ENCODE assay signal across 11 mouse cellular contexts in the genomic region with DNA sequence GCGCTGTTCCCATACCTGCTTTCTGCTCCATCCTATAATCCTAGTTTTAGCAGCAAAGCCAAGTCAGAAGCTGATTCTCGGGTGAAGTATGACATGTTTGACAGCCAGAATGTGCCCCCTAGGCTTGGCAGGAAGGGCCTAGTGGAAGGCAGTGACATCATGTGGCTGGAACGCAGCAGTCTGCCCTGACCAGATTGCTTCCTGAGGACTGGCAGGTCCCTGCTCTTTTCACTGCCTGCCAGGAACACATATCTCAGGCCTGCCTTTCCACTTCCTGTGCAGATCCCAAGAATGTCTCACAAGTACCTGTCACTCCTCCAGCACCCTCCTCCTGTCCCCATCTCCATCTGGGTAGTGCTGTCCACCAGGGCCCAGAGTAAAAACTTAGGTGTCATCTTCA. TPM values are rescaled to one million over a fixed set of nuclear protein-coding genes. Genes with fewer than 3 reads are reported as not detected.
A peak's percentile ranks its signal among the peaks of the same experiment; 100 is the strongest.
DNase-seq lines count a peak whose midpoint lies in the region; ATAC-seq and TF ChIP-seq lines count a peak whose summit lies in the region.
"Had no signal": no experiment of that assay in that cellular context is flagged by ENCODE, and none has a peak within 500 bp of the region (broad histone marks: within the 10 kb centered on the region; RNA-seq: fewer than 3 reads in every experiment).

No protein-coding gene starts in this region.

- 70% methylated on average over 3 of the region's 3 CpGs for WGBS in midbrain, postnatal 0 days
- 83% methylated on average over 3 of the region's 3 CpGs for WGBS in midbrain, embryonic 16.5 days
- whole genome bisulfite sequencing in stomach, postnatal 0 days, result 58% methylated on average over 3 of the region's 3 CpGs

- H3K4me2 ChIP-seq in midbrain, postnatal 0 days (ENCODE audit: low read depth, low read length, poor library complexity, severe bottlenecking), result no peak overlapping the region
- H3K4me2 ChIP-seq in midbrain, embryonic 16.5 days (ENCODE audit: low read length), result no peak overlapping the region
- H3K4me2 ChIP-seq in stomach, postnatal 0 days (replicated peaks; ENCODE audit: low read depth), result no peak overlapping the region
- H3K4me2 ChIP-seq: intestine, embryonic 15.5 days had no signal

- H3K36me3 ChIP-seq in midbrain, postnatal 0 days (ENCODE audit: insufficient read depth, low read length), result peaks cover 63% of the 10 kb centered on the region
- H3K36me3 ChIP-seq in midbrain, embryonic 16.5 days (ENCODE audit: control insufficient read depth, insufficient read depth, low read length), result peaks cover 33% of the 10 kb centered on the region
- peaks cover 15% of the 10 kb centered on the region; the same call in 1 of the 2 replicates for H3K36me3 ChIP-seq in stomach, postnatal 0 days (ENCODE audit: control insufficient read depth, insufficient read depth, low read length)

- ATAC-seq in midbrain, postnatal 0 days (ENCODE audit: low FRiP score), result no peak
- no peak for ATAC-seq in midbrain, embryonic 16.5 days
- ATAC-seq in stomach, postnatal 0 days (ENCODE audit: low FRiP score, low TSS enrichment), result no peak
- ATAC-seq: intestine, embryonic 15.5 days had no signal

- DNase-seq in midbrain, postnatal 0 days (ENCODE audit: low spot score), result peak; percentile 50
- DNase-seq in gastrocnemius, adult 8-10 months (ENCODE audit: low spot score in 2 of 2), result peak; percentile 25 to 51
- peak; percentile 77 for DNase-seq in heart, postnatal 4 days
- DNase-seq in stomach, postnatal 0 days (ENCODE audit: low spot score), result no peak
- no peak for DNase-seq in right cerebral cortex, postnatal 25 days
- no peak for DNase-seq in spleen, postnatal 14 days (ENCODE audit: low spot score in 2 of 2)
- no peak for DNase-seq in left cerebral cortex, postnatal 36 days (ENCODE audit: low spot score in 2 of 2)

- no peaks in the 10 kb centered on the region for H3K27me3 ChIP-seq in midbrain, postnatal 0 days (ENCODE audit: insufficient read depth, low read length)
- H3K27me3 ChIP-seq in midbrain, embryonic 16.5 days (ENCODE audit: control insufficient read depth, insufficient read depth, low read depth, low read length), result no peaks in the 10 kb centered on the region
- no peaks in the 10 kb centered on the region for H3K27me3 ChIP-seq in stomach, postnatal 0 days (ENCODE audit: control insufficient read depth, insufficient read depth, low read length)
- H3K27me3 ChIP-seq: intestine, embryonic 15.5 days; megakaryocyte, embryonic 14.5 days had no signal

- H3K4me3 ChIP-seq in midbrain, postnatal 0 days (ENCODE audit: low read depth, low read length), result no peak overlapping the region
- no peak overlapping the region for H3K4me3 ChIP-seq in midbrain, embryonic 16.5 days (ENCODE audit: low read depth, low read length)
- H3K4me3 ChIP-seq in stomach, postnatal 0 days (ENCODE audit: low read depth, low read length), result no peak overlapping the region
- H3K4me3 ChIP-seq: intestine, embryonic 15.5 days; megakaryocyte, embryonic 14.5 days had no signal

- H3K4me1 ChIP-seq in midbrain, postnatal 0 days (ENCODE audit: insufficient read depth, low read length), result no peaks in the 10 kb centered on the region
- H3K4me1 ChIP-seq in midbrain, embryonic 16.5 days (ENCODE audit: control insufficient read depth, insufficient read depth, low read length), result no peaks in the 10 kb centered on the region
- H3K4me1 ChIP-seq in stomach, postnatal 0 days (replicated peaks; ENCODE audit: control insufficient read depth, insufficient read depth), result no peaks in the 10 kb centered on the region
- H3K4me1 ChIP-seq: intestine, embryonic 15.5 days had no signal

- no peak overlapping the region for H3K9ac ChIP-seq in midbrain, postnatal 0 days (replicated peaks; ENCODE audit: low read length, poor library complexity, severe bottlenecking)
- H3K9ac ChIP-seq in midbrain, embryonic 16.5 days (ENCODE audit: low read depth, low read length), result no peak overlapping the region
- no peak overlapping the region for H3K9ac ChIP-seq in stomach, postnatal 0 days (ENCODE audit: low read length)
- H3K9ac ChIP-seq: intestine, embryonic 15.5 days had no signal

- no peak overlapping the region for H3K27ac ChIP-seq in midbrain, postnatal 0 days (ENCODE audit: low read depth, low read length)
- no peak overlapping the region for H3K27ac ChIP-seq in midbrain, embryonic 16.5 days (ENCODE audit: low read length)
- H3K27ac ChIP-seq in stomach, postnatal 0 days (replicated peaks), result no peak overlapping the region
- H3K27ac ChIP-seq: intestine, embryonic 15.5 days had no signal

- no peak for TF ChIP-seq EP300 in stomach, postnatal 0 days (optimal IDR thresholded peaks at IDR 0.05)

- intact Hi-C loops in left cerebral cortex, postnatal 36 days (cut with DNase I), result no loop called here

- TF ChIP-seq CTCF in midbrain, postnatal 0 days (IDR thresholded peaks at IDR 0.05), result no peak
- TF ChIP-seq CTCF in stomach, postnatal 0 days (IDR thresholded peaks at IDR 0.05; ENCODE audit: low read depth), result peak; percentile 30

- no peaks in the 10 kb centered on the region for H3K9me3 ChIP-seq in midbrain, postnatal 0 days (ENCODE audit: low read length)
- H3K9me3 ChIP-seq in midbrain, embryonic 16.5 days (replicated peaks; ENCODE audit: control insufficient read depth, low read length, poor library complexity, severe bottlenecking), result no peaks in the 10 kb centered on the region
- no peaks in the 10 kb centered on the region for H3K9me3 ChIP-seq in stomach, postnatal 0 days (ENCODE audit: control insufficient read depth, low read length)
- H3K9me3 ChIP-seq: G1E; intestine, embryonic 15.5 days; megakaryocyte, embryonic 14.5 days had no signal

RNA-seq across cellular contexts. Expression of gene Atf1, which starts 27.8 kb away (rescaled TPM):
- 7.6 and 15.8 TPM in 2 replicates for total RNA-seq in midbrain, postnatal 0 days (2014; rRNA removed)
- 8.3 and 9.8 TPM in 2 replicates for polyA plus RNA-seq in midbrain, postnatal 0 days (2015; fragmentation: Nextera tagmentation; extraction: Ambion mirVana)
- 11.4 and 15.2 TPM in 2 replicates for polyA plus RNA-seq in midbrain, embryonic 16.5 days (2015; fragmentation: Nextera tagmentation; extraction: Ambion mirVana)
- total RNA-seq in gastrocnemius, adult 8-10 months (2022), result 10 to 100 TPM; 48.3 to 65.5 (median 60.5) TPM
- total RNA-seq in heart, postnatal 4 days (2021), result 10 to 100 TPM; 54.8 to 57.7 TPM
- polyA plus RNA-seq in stomach, postnatal 0 days (2015; fragmentation: Nextera tagmentation; extraction: Ambion mirVana), result 27.3 and 27.7 TPM in 2 replicates
- 10 to 100 TPM; 14.0 to 20.8 TPM for total RNA-seq in left cerebral cortex, postnatal 36 days (2021)

Comparison
In these comparisons a context has a peak if more than half of its experiments do, and no peak if none do; other contexts are left out.
1. DNase-seq: peak in midbrain, postnatal 0 days (single experiment), gastrocnemius, adult 8-10 months (2 of 2) and heart, postnatal 4 days (single experiment); none in stomach, postnatal 0 days (single experiment), right cerebral cortex, postnatal 25 days (single experiment), spleen, postnatal 14 days (0 of 2) and left cerebral cortex, postnatal 36 days (0 of 2).